Mouse (Mus musculus) ovary, adult 10 weeks (tissue): ENCODE data around the gene Rrh. TPM values are rescaled to one million over a fixed set of nuclear protein-coding genes. Genes with fewer than 3 reads are reported as not detected.

Experiments
- polyA plus RNA-seq: library from polyadenylated mRNA; stranded (reverse); fragments of 350-450 nt; fragmentation: Illumina TruSeq; extraction: RNeasy Lipid Tissue Mini Kit (QIAGEN cat#74804); gene quantifications from one replicate; pipeline ENCODE4 v1.2.3, GENCODE M21; 2014

The Rrh gene
- polyA plus RNA-seq, result 0.34 TPM

DNA sequence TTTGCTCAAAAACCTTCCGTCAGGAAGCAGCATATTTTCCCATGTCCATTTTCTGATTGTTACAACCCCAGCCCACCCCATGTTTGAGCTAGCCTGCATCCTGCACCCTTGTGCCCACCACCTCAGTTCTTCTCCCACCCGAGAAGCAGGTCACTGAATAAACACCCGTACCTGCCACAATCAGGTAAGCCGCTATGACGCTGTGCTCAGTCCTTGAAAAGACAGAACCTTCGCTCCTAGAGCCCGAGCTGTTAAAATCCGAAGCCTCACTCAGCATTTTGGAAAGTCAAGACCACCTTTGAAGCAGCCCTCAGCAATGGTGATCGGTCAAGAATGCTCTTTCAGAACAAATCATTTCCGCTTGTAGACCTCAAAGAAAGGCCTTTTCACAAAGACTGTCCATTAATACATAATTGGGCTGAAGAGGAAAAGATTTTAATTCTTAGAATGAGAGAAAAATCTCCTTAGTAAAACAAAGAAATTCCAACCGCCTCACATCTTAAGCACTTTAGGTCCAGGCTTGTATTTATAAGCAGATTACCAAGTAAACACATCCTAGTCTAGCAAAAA, at the start of gene Rrh:
Gene Rrh (minus strand): TSS at position 382 of the 570 bp plus-strand sequence.

GRCm38 (mm10) chr3:129835388-129835934, 13.1 kb upstream of the Rrh start, which contains the start of gene Cfi:
Cfi (plus strand) TSS chr3:129835884.

DNA sequence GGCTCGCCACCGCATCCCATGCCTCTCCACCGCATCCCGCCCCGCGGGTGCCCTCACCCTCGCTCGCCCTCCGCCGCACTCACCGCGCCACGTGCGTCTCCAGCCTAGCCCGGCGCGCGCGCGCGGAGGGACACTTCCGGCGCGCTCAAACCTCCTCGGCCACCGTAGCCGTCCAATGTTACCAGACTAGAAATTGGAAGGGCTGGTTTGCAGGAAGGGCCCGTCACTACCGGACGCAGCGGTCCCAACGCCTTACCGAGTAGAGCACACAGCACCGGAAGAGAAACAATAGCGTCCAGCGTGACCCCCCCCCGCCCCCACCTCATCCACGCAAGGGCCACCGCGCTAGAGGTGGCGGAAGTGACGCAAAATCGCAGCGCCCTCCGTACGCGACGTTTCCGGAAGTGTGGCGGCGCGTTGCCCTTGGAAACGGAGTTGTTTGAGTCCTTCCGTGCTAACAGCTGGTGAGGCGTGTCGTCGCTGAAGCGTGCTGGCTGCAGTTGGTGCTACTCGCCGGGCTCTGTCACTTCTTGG, 8.7 kb upstream of the Rrh start, which contains the start of gene Gar1:
Gene Gar1 (minus strand): TSS at position 362 of the 534 bp plus-strand sequence.

DNA sequence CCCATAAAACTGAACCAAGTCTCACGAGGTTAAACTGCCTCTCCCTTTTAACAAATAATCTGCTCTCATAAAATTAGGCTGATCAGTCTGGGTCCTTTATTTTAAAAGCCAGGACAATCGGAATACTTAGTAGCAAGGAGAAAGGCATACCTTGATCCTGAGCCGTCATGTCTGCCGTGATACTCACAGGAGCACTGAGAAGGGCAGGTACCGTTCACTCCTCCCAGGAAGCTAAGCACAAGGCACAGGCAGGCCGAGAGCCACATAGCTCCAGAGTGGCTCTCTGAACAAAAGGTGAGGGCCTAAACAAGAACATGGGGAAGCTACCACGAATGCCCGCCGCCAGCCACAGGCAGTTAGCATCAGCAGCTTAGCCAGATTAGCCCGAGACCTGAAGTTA, 18.6 kb downstream of the Rrh start, which contains the start of gene Lrit3:
Gene Lrit3 (minus strand): TSS at position 266 of the 400 bp plus-strand sequence.

DNA sequence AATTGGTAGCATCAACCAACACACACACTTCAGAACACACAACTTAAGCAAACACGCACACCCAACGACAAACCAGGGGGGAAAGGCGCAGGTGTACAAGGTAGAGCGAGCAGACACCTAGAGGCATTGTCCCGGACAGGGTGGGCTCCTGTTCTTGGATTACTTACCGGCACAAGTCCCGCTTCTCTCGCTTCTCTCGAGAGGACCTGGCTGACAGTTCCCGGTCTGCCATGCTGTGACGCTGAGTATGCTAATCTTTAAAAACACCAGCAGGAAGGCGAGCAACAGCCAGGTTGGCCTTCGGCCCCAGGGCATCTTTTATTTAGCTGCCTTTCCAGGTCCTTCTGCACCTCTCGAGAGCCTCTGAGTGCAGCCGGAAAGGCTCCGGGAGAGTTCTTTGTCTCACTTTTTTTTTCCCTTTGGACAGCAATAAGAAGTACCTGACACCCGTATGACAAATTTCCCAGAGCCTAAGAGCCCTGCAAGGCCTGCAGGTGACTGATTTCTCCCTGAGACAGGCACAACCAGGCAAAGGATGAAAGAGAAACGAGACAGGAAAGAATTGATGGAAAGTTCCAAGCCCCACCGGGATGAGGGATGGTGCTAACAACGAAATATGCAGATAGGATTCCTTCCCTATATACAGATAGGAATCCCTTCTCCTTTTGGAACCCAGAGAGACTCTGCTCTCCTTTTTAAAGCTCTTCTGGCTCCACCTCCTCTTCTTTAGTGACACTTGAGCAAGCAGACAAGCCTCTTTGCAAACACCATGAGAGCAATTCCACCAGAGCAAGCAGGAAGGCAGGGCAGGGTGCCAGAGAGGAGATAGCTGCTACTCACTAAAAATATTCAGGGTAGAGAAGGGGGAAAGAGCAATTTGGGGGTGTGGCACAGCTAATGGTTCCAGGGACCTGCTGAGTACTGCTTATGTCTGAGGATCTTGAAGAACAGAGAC, 67.5 kb downstream of the Rrh start, which contains the start of gene Egf:
Gene Egf (minus strand): TSS at position 667 of the 955 bp plus-strand sequence.

Other genes starting within 250 kb of the Rrh start
- 1.7 TPM for gene Egf, start 67.3 kb downstream of the Rrh start, polyA plus RNA-seq
- not detected for gene Lrit3, start 18.6 kb downstream of the Rrh start, polyA plus RNA-seq
- gene Gar1, start 8.8 kb upstream of the Rrh start, polyA plus RNA-seq, result 110 TPM
- gene Cfi, start 13.3 kb upstream of the Rrh start, polyA plus RNA-seq, result 4.7 TPM
- gene Pla2g12a, start 56.0 kb upstream of the Rrh start, polyA plus RNA-seq, result 24.2 TPM
- 81.4 TPM for gene Casp6, start 78.8 kb upstream of the Rrh start, polyA plus RNA-seq
- 3.0 TPM for gene Mcub, start 147.6 kb upstream of the Rrh start, polyA plus RNA-seq
- gene Sec24b, start 239.0 kb upstream of the Rrh start, polyA plus RNA-seq, result 66.5 TPM